Mouse (Mus musculus): ENCODE data around the gene Defb45. TPM values are rescaled to one million over a fixed set of nuclear protein-coding genes. Genes with fewer than 3 reads are reported as not detected.

The Defb45 gene
- total RNA-seq, 1 experiment from 2014 or later = not detected

DNA sequence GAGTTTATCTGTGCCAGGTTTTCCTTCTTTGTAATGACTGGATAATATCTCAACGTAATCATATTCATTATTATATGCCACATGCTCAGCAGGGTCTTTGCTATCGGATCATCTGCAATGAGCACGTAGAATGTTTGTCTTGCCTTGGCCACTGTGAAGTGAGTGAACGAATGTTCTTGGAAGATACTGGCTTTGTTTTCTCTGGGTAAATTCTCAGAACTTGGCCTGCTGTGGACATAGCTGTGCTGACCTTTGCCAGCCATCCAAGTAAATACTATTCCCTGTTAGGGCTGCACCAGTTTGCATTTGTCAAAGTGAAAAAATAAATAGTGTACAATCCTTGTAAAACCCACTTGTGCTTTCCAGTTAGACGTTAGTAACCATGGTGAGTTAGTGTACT lies 51.1 kb downstream of the Defb45 start:
- no peak for ATAC-seq (ENCODE audit: extremely low read depth, insufficient number of reproducible peaks, low FRiP score, poor library complexity, severe bottlenecking)

DNA sequence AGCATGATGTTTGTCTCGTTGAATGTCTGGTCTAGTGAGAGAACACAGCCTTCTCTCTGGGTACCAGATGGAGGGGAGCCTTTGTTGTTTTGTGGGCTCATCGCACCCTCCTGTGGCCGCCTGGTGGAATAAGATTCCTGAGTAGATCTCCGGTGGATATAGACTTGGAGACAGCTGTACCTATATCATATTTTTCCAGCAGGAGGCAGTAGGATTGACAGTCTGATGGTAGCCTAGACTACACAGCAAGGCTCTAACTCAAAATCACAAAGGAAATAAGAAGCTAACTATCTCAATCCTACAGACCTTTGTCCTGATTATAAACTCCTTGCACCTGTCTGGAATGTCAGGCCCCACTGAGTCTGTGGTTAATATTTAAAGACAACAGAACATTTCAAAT lies 54.5 kb downstream of the Defb45 start:
- no peak for ATAC-seq (ENCODE audit: extremely low read depth, insufficient number of reproducible peaks, low FRiP score, poor library complexity, severe bottlenecking)

DNA sequence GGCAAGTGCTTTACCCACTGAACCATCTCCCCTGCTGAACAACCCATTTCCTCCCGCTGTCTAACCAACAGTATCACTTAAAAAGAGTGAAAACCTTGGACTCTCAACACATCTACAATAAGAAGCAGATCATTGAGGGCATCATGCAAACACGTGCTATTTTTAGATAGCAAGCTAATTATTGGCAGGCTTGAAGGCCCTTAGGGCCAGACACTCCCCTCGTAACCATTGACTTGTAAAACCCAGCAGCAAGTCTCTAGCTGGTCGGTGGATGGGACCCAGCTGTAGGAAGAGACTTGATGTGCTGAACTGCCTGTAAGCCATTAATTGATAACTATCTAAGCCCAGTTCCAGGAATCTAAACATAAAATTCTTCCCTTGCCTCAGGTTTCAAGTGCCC lies 55.7 kb downstream of the Defb45 start:
- no peak for ATAC-seq (ENCODE audit: extremely low read depth, insufficient number of reproducible peaks, low FRiP score, poor library complexity, severe bottlenecking)

Other genes with a start within 250 kb of the Defb45 start
- gene Nrsn2, start 222.8 kb downstream of the Defb45 start, total RNA-seq (2017) = not detected in 2 replicates
- 0.70 and 1.4 TPM in 2 replicates for gene Sox12, start 201.3 kb downstream of the Defb45 start, total RNA-seq (2017)
- 0.98 and 1.5 TPM in 2 replicates for gene Zcchc3, start 184.4 kb downstream of the Defb45 start, total RNA-seq (2017)
- not detected in 2 replicates for gene 6820408C15Rik, start 183.8 kb downstream of the Defb45 start, total RNA-seq (2017)
- not detected in 2 replicates for gene Defb23, start 134.8 kb downstream of the Defb45 start, total RNA-seq (2017)
- gene Defb20, start 122.3 kb downstream of the Defb45 start, total RNA-seq (2017) = not detected in 2 replicates
- gene Defb22, start 109.3 kb downstream of the Defb45 start, total RNA-seq (2017) = not detected in 2 replicates
- not detected in 2 replicates for gene Defb26, start 87.7 kb downstream of the Defb45 start, total RNA-seq (2017)
- gene Defb28, start 81.1 kb downstream of the Defb45 start, total RNA-seq (2017) = not detected in 2 replicates
- gene Defb29, start 59.3 kb downstream of the Defb45 start, total RNA-seq (2017) = not detected in 2 replicates
- gene Gm17416, start 30.1 kb downstream of the Defb45 start, total RNA-seq (2017) = not detected in 2 replicates
- not detected in 2 replicates for gene Defb21, start 26.7 kb downstream of the Defb45 start, total RNA-seq (2017)
- gene Defb19, start 19.1 kb downstream of the Defb45 start, total RNA-seq (2017) = not detected in 2 replicates
- not detected in 2 replicates for gene Defb36, start 4.9 kb upstream of the Defb45 start, total RNA-seq (2017)
- not detected in 2 replicates for gene Defb25, start 23.7 kb upstream of the Defb45 start, total RNA-seq (2017)
- 0.35 and 2.1 TPM in 2 replicates for gene Rem1, start 27.6 kb upstream of the Defb45 start, total RNA-seq (2017)
- gene H13, start 70.1 kb upstream of the Defb45 start, total RNA-seq (2017) = 89.7 and 95.5 TPM in 2 replicates
- gene Mcts2, start 87.6 kb upstream of the Defb45 start, total RNA-seq (2017) = 16.4 and 17.1 TPM in 2 replicates
- 16.2 and 19.4 TPM in 2 replicates for gene Id1, start 136.9 kb upstream of the Defb45 start, total RNA-seq (2017)
- not detected in 2 replicates for gene Cox4i2, start 154.8 kb upstream of the Defb45 start, total RNA-seq (2017)
- 25.9 and 28.7 TPM in 2 replicates for gene Bcl2l1, start 232.3 kb upstream of the Defb45 start, total RNA-seq (2017)
- gene Tpx2, start 248.6 kb upstream of the Defb45 start, total RNA-seq (2017) = 0.70 and 0.74 TPM in 2 replicates

Data from neutrophil, adult 5-6 weeks (primary cell).